In the genomic region with DNA sequence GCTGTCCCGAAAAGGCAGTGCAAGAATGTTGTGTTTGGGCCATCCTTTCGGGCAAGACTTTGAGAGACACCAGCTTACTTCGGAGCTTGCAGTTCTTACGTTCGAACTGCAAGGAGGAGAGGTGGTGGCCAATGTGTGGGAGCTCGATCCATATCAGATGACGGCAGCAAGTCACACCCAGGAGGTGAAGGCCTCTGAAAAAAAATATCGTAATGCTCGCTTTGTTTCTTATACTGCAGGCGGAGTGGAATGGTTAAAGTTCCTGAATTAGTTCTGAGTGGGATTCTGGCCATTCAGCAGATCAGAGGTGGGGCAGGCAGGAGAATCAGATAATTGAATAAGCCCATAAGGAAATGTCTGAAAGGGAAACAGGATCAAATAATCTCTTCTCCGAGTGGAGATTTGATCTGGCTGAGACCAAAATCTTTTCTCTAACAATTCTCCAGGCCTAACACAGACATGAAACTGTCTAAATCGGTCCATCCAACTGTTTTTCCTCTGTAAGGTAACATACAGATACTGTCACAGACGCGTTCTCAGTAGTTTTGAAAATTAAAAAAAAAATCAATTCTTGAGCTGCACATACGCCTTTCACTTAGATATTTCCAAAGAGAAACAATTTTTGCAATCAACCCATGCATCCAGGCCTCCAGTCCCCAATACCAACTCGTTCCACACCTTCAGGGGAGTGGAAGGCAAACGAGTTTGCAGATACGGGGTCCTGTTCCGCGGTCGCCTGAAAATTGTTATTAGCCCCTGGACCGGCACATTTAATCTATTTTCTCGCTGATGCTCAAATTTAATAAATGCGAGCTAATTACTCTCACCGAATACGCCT, we compare ENCODE assay signal across 17 mouse cellular contexts. TPM values are rescaled to one million over a fixed set of nuclear protein-coding genes. Genes with fewer than 3 reads are reported as not detected.
DNase-seq lines count a peak whose midpoint lies in the region; ATAC-seq and TF ChIP-seq lines count a peak whose summit lies in the region.
"Had no signal": no experiment of that assay in that cellular context is flagged by ENCODE, and none has a peak within 500 bp of the region (broad histone marks: within the 10 kb centered on the region; RNA-seq: fewer than 3 reads in every experiment).

No protein-coding gene starts in this region.

- no peak overlapping the region for H3K9ac ChIP-seq in midbrain, postnatal 0 days (replicated peaks; ENCODE audit: low read length, poor library complexity, severe bottlenecking)
- peak overlapping the region; percentile 65 for H3K9ac ChIP-seq in intestine, postnatal 0 days (ENCODE audit: low read depth, low read length)
- peak overlapping the region; percentile 63 for H3K9ac ChIP-seq in stomach, embryonic 16.5 days (ENCODE audit: low read length)

- no peaks in the 10 kb centered on the region for H3K36me3 ChIP-seq in midbrain, embryonic 10.5 days
- H3K36me3 ChIP-seq in midbrain, postnatal 0 days (ENCODE audit: insufficient read depth, low read length): no peaks in the 10 kb centered on the region
- H3K36me3 ChIP-seq in intestine, postnatal 0 days (ENCODE audit: control insufficient read depth, insufficient read depth): 0 out of 2 replicates have a peak, but pooled peaks cover 7% of the 10 kb centered on the region
- no peaks in the 10 kb centered on the region for H3K36me3 ChIP-seq in stomach, embryonic 16.5 days (ENCODE audit: control insufficient read depth, insufficient read depth, low read length)

- peak; percentile 29 for DNase-seq in CD4-positive, CD25-positive, alpha-beta regulatory T cell, adult 2 months (ENCODE audit: low read depth, low spot score)
- DNase-seq in midbrain, embryonic 10.5 days (ENCODE audit: low spot score): peak; percentile 44
- no peak for DNase-seq in midbrain, postnatal 0 days (ENCODE audit: low spot score)
- DNase-seq in urinary bladder, adult 2 months (ENCODE audit: low spot score): no peak
- no peak for DNase-seq in left cerebral cortex, postnatal 10 days (ENCODE audit: extremely low spot score in 1 of 2, low spot score in 2 of 2)
- DNase-seq: adrenal gland, adult 8-10 months; cerebellum, adult 11 months; gastrocnemius, postnatal 10 days; kidney, postnatal 10 days had no signal

- H3K27me3 ChIP-seq in midbrain, embryonic 10.5 days (ENCODE audit: low read depth, poor library complexity, severe bottlenecking): peaks cover 100% of the 10 kb centered on the region
- H3K27me3 ChIP-seq in midbrain, postnatal 0 days (ENCODE audit: insufficient read depth, low read length): peaks cover 74% of the 10 kb centered on the region
- H3K27me3 ChIP-seq in intestine, postnatal 0 days (replicated peaks; ENCODE audit: control insufficient read depth, insufficient read depth, low read length): peaks cover 79% of the 10 kb centered on the region
- peaks cover 88% of the 10 kb centered on the region for H3K27me3 ChIP-seq in stomach, embryonic 16.5 days (ENCODE audit: control insufficient read depth, insufficient read depth, low read length)

- no peak for ATAC-seq in CD4-positive, CD25-positive, alpha-beta regulatory T cell, adult 4 months
- ATAC-seq in midbrain, postnatal 0 days (ENCODE audit: low FRiP score): no peak
- no peak for ATAC-seq in intestine, postnatal 0 days
- no peak for ATAC-seq in stomach, embryonic 16.5 days (ENCODE audit: insufficient read depth, low FRiP score)

- H3K9me3 ChIP-seq in midbrain, embryonic 10.5 days (replicated peaks): no peaks in the 10 kb centered on the region
- no peaks in the 10 kb centered on the region for H3K9me3 ChIP-seq in midbrain, postnatal 0 days (ENCODE audit: low read length)
- no peaks in the 10 kb centered on the region for H3K9me3 ChIP-seq in intestine, postnatal 0 days (ENCODE audit: control insufficient read depth)
- H3K9me3 ChIP-seq in stomach, embryonic 16.5 days (replicated peaks; ENCODE audit: control insufficient read depth, low read length): no peaks in the 10 kb centered on the region

- intact Hi-C loops in left cerebral cortex, postnatal 10 days (cut with DNase I): loop anchor here (10.0 kb wide), 1 partner anchor 1541 kb away; a partner anchor contains a TSS

- H3K4me2 ChIP-seq in midbrain, postnatal 0 days (ENCODE audit: low read depth, low read length, poor library complexity, severe bottlenecking): no peak overlapping the region
- H3K4me2 ChIP-seq in intestine, postnatal 0 days (replicated peaks; ENCODE audit: low read depth): peak overlapping the region; percentile 75
- H3K4me2 ChIP-seq in stomach, embryonic 16.5 days (ENCODE audit: low read depth, low read length): peak overlapping the region; percentile 50

- peaks cover 74% of the 10 kb centered on the region for H3K4me1 ChIP-seq in midbrain, embryonic 10.5 days
- no peaks in the 10 kb centered on the region for H3K4me1 ChIP-seq in midbrain, postnatal 0 days (ENCODE audit: insufficient read depth, low read length)
- H3K4me1 ChIP-seq in intestine, postnatal 0 days (replicated peaks; ENCODE audit: control insufficient read depth, insufficient read depth, low read length): 0 out of 2 replicates have a peak, but pooled peaks cover 3% of the 10 kb centered on the region
- H3K4me1 ChIP-seq in stomach, embryonic 16.5 days (ENCODE audit: control insufficient read depth, insufficient read depth, low read length): peaks cover 12% of the 10 kb centered on the region

- WGBS in midbrain, embryonic 10.5 days: 2% methylated on average over 26 of the region's 26 CpGs
- WGBS in midbrain, postnatal 0 days: 4% methylated on average over 26 of the region's 26 CpGs
- 2% methylated on average over 26 of the region's 26 CpGs for WGBS in intestine, postnatal 0 days
- 3% methylated on average over 26 of the region's 26 CpGs for WGBS in stomach, embryonic 16.5 days

- peak overlapping the region; percentile 52; the same call in 1 of the 2 replicates for H3K4me3 ChIP-seq in midbrain, embryonic 10.5 days
- no peak overlapping the region for H3K4me3 ChIP-seq in midbrain, postnatal 0 days (ENCODE audit: low read depth, low read length)
- H3K4me3 ChIP-seq in intestine, postnatal 0 days (ENCODE audit: low read depth, low read length): peak overlapping the region; percentile 54
- peak overlapping the region; percentile 38 for H3K4me3 ChIP-seq in stomach, embryonic 16.5 days (replicated peaks; ENCODE audit: low read length)
- H3K4me3 ChIP-seq: left cerebral cortex, adult 2 months; myocyte had no signal

- no peak overlapping the region for H3K27ac ChIP-seq in midbrain, embryonic 10.5 days (replicated peaks)
- no peak overlapping the region for H3K27ac ChIP-seq in midbrain, postnatal 0 days (ENCODE audit: low read depth, low read length)
- peak overlapping the region; percentile 42; the same call in 1 of the 2 replicates for H3K27ac ChIP-seq in intestine, postnatal 0 days (ENCODE audit: low read depth, low read length)
- no peak overlapping the region for H3K27ac ChIP-seq in stomach, embryonic 16.5 days (ENCODE audit: low read length)
- H3K27ac ChIP-seq: left cerebral cortex, adult 2 months had no signal

- TF ChIP-seq CTCF in midbrain, postnatal 0 days (IDR thresholded peaks at IDR 0.05): no peak
- no peak for TF ChIP-seq CTCF in intestine, postnatal 0 days (IDR thresholded peaks at IDR 0.05; ENCODE audit: low read depth)

RNA-seq across cellular contexts. Expression of a gene that starts 1.4 kb away (rescaled TPM):
- polyA plus RNA-seq in CD4-positive, CD25-positive, alpha-beta regulatory T cell, adult 4 months (2017; shearing (Covaris generic)): not detected
- 0.21 and 0.42 TPM in 2 replicates for polyA plus RNA-seq in midbrain, embryonic 10.5 days (2016; fragmentation: Nextera tagmentation; extraction: Ambion mirVana)
- total RNA-seq in midbrain, postnatal 0 days (2014; rRNA removed): 0.05 TPM in 1 of 2 replicates, not detected in the other
- 0.12 TPM in 1 of 2 replicates, not detected in the other for polyA plus RNA-seq in midbrain, postnatal 0 days (2015; fragmentation: Nextera tagmentation; extraction: Ambion mirVana)
- 54.3 and 56.9 TPM in 2 replicates for polyA plus RNA-seq in intestine, postnatal 0 days (2015; fragmentation: Nextera tagmentation; extraction: Ambion mirVana)
- polyA plus RNA-seq in stomach, embryonic 16.5 days (2015; fragmentation: Nextera tagmentation; extraction: Ambion mirVana): 7.2 and 11.1 TPM in 2 replicates
- not detected in 2 replicates for polyA plus RNA-seq in urinary bladder, adult 2 months (2012; rRNA removed)
- not detected for total RNA-seq in left cerebral cortex, postnatal 10 days (2021)
- total RNA-seq: adrenal gland, adult 8-10 months; gastrocnemius, postnatal 10 days; left cerebral cortex, adult 2 months; MEL had no signal
- polyA plus RNA-seq: heart, embryonic 16.5 days; lung, embryonic 16.5 days; myocyte had no signal

Comparison
In these comparisons a context has a peak if more than half of its experiments do, and no peak if none do; other contexts are left out.
1. DNase-seq: peak in CD4-positive, CD25-positive, alpha-beta regulatory T cell, adult 2 months (single experiment) and midbrain, embryonic 10.5 days (single experiment); none in midbrain, postnatal 0 days (single experiment), urinary bladder, adult 2 months (single experiment) and left cerebral cortex, postnatal 10 days (0 of 2).